In genomic region chr5:137759971-137760412, GRCm38 (mm10) we compare ENCODE assay signal across 1 mouse cellular context.
A peak's percentile ranks its signal among the peaks of the same experiment; 100 is the strongest.
TF ChIP-seq lines count a peak whose summit lies in the region.

No protein-coding gene starts in this region.

TF ChIP-seq in MEL, 35 proteins besides CTCF, POLR2A, EP300 and RAD21 (continued from another document):
- TF ChIP-seq ELF1 (IDR thresholded peaks at IDR 0.05; ENCODE audit: low read depth, low read length) (no peak), MYB (IDR thresholded peaks at IDR 0.05; ENCODE audit: low read depth, low read length) (no peak), GABPA (IDR thresholded peaks at IDR 0.05; ENCODE audit: low read depth, low read length) (no peak), BHLHE40 (IDR thresholded peaks at IDR 0.05; ENCODE audit: borderline replicate concordance, low read depth, low read length) (0 out of 2 replicates have a peak, but pooled peaks have one; percentile 28), ZC3H11A (IDR thresholded peaks at IDR 0.05; ENCODE audit: low read depth, low read length) (peak; percentile 58), USF1 (IDR thresholded peaks at IDR 0.05; ENCODE audit: low read depth, low read length) (peak; percentile 44; the same call in 1 of the 2 replicates), TCF12 (IDR thresholded peaks at IDR 0.05; ENCODE audit: low read depth, low read length) (peak; percentile 32; the same call in 1 of the 2 replicates), ZMIZ1 (IDR thresholded peaks at IDR 0.05; ENCODE audit: low read depth, low read length) (0 out of 2 replicates have a peak, but pooled peaks have one; percentile 10), HCFC1 (IDR thresholded peaks at IDR 0.05; ENCODE audit: low read depth, low read length) (peak; percentile 53; the same call in 1 of the 2 replicates), ZKSCAN1 (IDR thresholded peaks at IDR 0.05; ENCODE audit: low read depth, low read length) (no peak), MYC (IDR thresholded peaks at IDR 0.05; ENCODE audit: low read depth, low read length) (0 out of 2 replicates have a peak, but pooled peaks have one; percentile 35), POLR2AphosphoS5 (IDR thresholded peaks at IDR 0.05; ENCODE audit: borderline replicate concordance, low read depth, low read length) (no peak), SIN3A (IDR thresholded peaks at IDR 0.05; ENCODE audit: low read length) (peak; percentile 62), TAL1 (IDR thresholded peaks at IDR 0.05; ENCODE audit: low read length) (no peak), E2F4 (IDR thresholded peaks at IDR 0.05; ENCODE audit: borderline replicate concordance, low read depth, low read length) (no peak), CHD2 (IDR thresholded peaks at IDR 0.05; ENCODE audit: low read length) (no peak), POLR2AphosphoS2 (IDR thresholded peaks at IDR 0.05; ENCODE audit: low read length) (peak; percentile 67; the same call in 1 of the 2 replicates), NELFE (IDR thresholded peaks at IDR 0.05; ENCODE audit: low read depth, low read length) (no peak)
